Mouse (Mus musculus): ENCODE results near the gene Bricd5. TPM values are rescaled to one million over a fixed set of nuclear protein-coding genes. Genes with fewer than 3 reads are reported as not detected.
"Not testable (repeated sequence)": the region's sequence is repeated elsewhere in the genome, so short reads cannot be mapped to it uniquely, and the experiment has no call there.

Bricd5 gene
- polyA plus RNA-seq, 1 experiment from 2014 or later: 0.44 TPM

DNA sequence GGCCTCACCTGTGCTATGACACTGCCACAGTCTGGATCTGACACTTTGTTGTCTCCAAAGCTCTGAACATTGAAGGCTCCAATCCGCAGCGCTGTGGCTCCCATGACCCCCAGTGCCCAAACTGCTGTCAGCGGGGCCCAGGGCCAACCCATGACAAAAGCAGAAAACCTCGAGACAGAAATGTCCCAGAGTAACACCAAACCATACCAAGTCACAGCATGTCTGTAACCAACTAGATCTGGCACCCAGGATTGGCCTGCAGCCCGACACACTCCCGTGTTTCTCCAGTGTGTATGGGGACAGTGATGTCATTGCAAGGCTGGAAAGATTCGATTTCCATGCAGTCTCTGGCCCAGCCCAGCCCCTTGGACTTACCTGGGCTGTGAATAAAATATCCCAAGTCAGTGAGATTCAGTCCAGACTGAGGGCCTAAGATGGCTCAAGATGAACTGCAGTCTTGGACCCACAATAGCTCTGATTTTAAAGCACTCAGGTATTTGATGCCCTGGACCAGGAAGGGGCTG is 31.0 kb upstream of the Bricd5 start, which contains the start of gene Dnase1l2:
TSS of gene Dnase1l2 (minus strand) at position 474 of the 524 bp plus-strand sequence.
- Histone ChIP-seq H3K4me2 (replicated peaks) (no peak within 1 kb of the TSS), H3K27ac (replicated peaks) (peak within 1 kb of the TSS; percentile 55; the same call in 1 of the 2 replicates), H3K27me3 (no peaks in the 10 kb centered on the region), H3K36me3 (peaks cover 78% of the 10 kb centered on the region), H3K9me3 (replicated peaks) (no peaks in the 10 kb centered on the region), H3K4me3 (replicated peaks) (no peak within 1 kb of the TSS), H3K4me1 (no peaks in the 10 kb centered on the region), H3K9ac (no peak within 1 kb of the TSS)
- ATAC-seq (ENCODE audit: insufficient number of reproducible peaks, low FRiP score, low TSS enrichment, low read depth): no peak
- 58% methylated on average over 7 of the region's 7 CpGs for WGBS

DNA sequence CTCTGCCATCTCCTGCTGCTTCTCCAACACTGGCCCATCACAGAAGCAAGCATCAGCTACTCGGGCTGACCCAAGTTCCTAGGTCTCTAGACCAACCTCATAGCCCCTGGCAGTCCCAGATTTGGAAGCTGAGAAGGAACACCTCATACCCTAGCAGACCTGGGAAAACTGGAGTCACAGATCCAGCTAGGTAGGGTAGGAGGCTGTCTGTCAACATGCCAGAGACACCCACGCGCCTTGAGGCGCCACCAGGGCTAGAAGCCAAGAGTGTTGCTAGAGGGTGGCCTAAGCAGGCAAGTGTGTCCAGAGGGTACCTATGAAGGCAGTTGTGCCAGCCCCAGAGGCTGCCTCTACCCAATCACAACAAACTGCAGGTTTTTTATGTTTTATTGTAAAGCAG is 30.3 kb upstream of the Bricd5 start:
- Histone ChIP-seq H3K36me3 (peaks cover 81% of the 10 kb centered on the region), H3K27me3 (no peaks in the 10 kb centered on the region), H3K27ac (replicated peaks) (peak overlapping the region; percentile 55; the same call in 1 of the 2 replicates), H3K9me3 (replicated peaks) (no peaks in the 10 kb centered on the region), H3K9ac (no peak overlapping the region), H3K4me2 (replicated peaks) (no peak overlapping the region), H3K4me1 (no peaks in the 10 kb centered on the region), H3K4me3 (replicated peaks) (no peak overlapping the region)
- ATAC-seq (ENCODE audit: insufficient number of reproducible peaks, low FRiP score, low TSS enrichment, low read depth): no peak
- WGBS: 66% methylated on average over 4 of the region's 4 CpGs

DNA sequence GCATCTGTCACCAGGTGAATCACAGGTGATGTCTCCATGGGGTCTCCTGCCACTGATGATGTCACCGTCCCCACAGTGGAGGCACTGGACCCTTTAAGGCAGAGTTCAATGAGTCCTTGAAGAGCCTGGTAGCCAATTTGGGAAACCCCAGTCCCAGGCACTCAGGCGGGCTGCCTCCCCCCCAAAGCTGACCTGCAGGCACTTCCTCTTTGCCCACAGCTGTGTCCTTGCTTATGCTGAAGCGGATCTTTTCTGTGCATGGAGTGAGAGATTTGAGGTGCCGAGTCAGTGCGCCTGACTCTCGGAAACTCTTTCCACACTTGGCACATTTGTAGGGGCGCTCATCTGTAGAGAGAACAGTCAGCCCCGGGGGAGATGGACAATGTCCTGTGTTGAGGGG is 27.1 kb upstream of the Bricd5 start:
- H3K4me3 ChIP-seq (replicated peaks): no peak overlapping the region
- H3K27me3 ChIP-seq: no peaks in the 10 kb centered on the region
- WGBS: 90% methylated on average over 8 of the region's 8 CpGs
- H3K4me2 ChIP-seq (replicated peaks): no peak overlapping the region
- peaks cover 81% of the 10 kb centered on the region for H3K36me3 ChIP-seq
- no peak for ATAC-seq (ENCODE audit: insufficient number of reproducible peaks, low FRiP score, low TSS enrichment, low read depth)
- H3K9me3 ChIP-seq (replicated peaks): no peaks in the 10 kb centered on the region
- H3K27ac ChIP-seq (replicated peaks): no peak overlapping the region
- H3K9ac ChIP-seq: no peak overlapping the region
- no peaks in the 10 kb centered on the region for H3K4me1 ChIP-seq

DNA sequence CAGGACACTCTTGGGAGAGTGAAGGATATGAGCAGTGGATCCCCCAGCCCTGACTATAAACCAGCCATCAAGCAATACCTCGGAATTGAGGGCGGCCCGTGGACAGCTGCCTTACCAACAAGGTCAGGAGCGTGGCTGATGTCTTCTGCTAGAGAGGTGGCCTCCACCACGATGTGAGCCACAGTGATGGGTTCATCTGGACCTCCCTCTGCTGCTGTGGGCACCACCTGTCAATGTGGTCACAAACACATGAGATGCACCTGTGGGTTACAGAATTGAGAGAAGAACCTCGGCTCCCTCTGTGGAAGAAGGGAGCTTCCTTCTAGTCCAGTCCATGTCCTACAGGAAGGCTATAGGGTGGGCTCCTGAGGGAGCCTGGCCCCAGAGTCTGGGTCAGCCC is 24.2 kb upstream of the Bricd5 start:
- Histone ChIP-seq H3K27me3 (no peaks in the 10 kb centered on the region), H3K36me3 (peaks cover 72% of the 10 kb centered on the region)
- WGBS: 93% methylated on average over 6 of the region's 6 CpGs

DNA sequence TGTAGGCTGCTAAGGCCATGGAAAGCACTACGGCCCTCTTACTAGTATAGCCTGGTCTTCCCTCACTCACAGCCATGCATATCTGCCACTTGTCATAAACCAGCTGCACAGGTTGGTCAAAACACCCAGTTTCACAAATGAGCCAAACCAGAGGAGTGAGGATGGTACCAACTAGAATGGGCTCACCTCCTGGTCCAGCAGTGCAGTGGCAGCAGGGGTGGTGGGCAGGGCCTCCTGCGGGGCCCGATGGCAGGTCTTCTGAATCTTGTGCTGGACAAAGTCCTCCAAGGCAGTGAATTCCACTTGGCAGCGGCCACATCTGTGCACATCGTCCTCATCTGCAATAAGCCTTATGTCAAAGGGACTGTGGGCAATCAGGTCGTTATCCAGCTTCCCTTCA is 22.5 kb upstream of the Bricd5 start:
- Histone ChIP-seq H3K4me2 (replicated peaks) (no peak overlapping the region), H3K9ac (no peak overlapping the region), H3K4me1 (peaks cover 18% of the 10 kb centered on the region; the same call in 1 of the 2 replicates), H3K36me3 (peaks cover 55% of the 10 kb centered on the region), H3K27me3 (no peaks in the 10 kb centered on the region), H3K27ac (replicated peaks) (no peak overlapping the region), H3K4me3 (replicated peaks) (no peak overlapping the region), H3K9me3 (replicated peaks) (no peaks in the 10 kb centered on the region)
- 96% methylated on average over 6 of the region's 6 CpGs for WGBS
- ATAC-seq (ENCODE audit: insufficient number of reproducible peaks, low FRiP score, low TSS enrichment, low read depth): no peak

More for the DNA sequence above, 24.2 kb upstream of the Bricd5 start:
- Histone ChIP-seq H3K9ac (no peak overlapping the region), H3K4me3 (replicated peaks) (no peak overlapping the region), H3K27ac (replicated peaks) (no peak overlapping the region), H3K4me2 (replicated peaks) (no peak overlapping the region), H3K9me3 (replicated peaks) (no peaks in the 10 kb centered on the region), H3K4me1 (peaks cover 12% of the 10 kb centered on the region; the same call in 1 of the 2 replicates)
- ATAC-seq (ENCODE audit: insufficient number of reproducible peaks, low FRiP score, low TSS enrichment, low read depth): no peak

DNA sequence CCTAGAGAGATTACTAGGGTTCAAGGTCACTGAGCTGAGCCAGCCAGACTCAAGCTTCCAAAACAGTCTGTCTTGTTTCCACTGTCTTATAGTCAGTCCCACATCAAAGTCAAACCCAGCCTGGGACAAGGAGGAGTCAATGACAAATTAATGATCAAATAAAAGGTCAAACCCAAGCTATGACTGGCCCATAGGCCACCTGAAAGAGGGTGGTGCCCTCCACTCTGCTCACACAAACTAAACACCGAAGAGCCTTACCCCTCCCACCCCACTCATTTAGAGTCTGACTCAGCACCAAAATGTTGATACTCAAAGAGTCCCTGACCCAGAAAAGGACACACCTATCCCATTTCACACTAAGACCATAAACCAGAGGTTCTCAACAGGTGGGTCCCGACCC is 20.3 kb upstream of the Bricd5 start:
- WGBS: 84% methylated on average over 2 of the region's 2 CpGs
- H3K4me2 ChIP-seq (replicated peaks): peak overlapping the region; percentile 64
- no peaks in the 10 kb centered on the region for H3K27me3 ChIP-seq
- H3K36me3 ChIP-seq: peaks cover 33% of the 10 kb centered on the region
- H3K9ac ChIP-seq: no peak overlapping the region
- no peak overlapping the region; the same call in 1 of the 2 replicates for H3K4me3 ChIP-seq (replicated peaks)
- no peaks in the 10 kb centered on the region for H3K9me3 ChIP-seq (replicated peaks)
- no peak overlapping the region for H3K27ac ChIP-seq (replicated peaks)
- peaks cover 18% of the 10 kb centered on the region; the same call in 1 of the 2 replicates for H3K4me1 ChIP-seq
- no peak for ATAC-seq (ENCODE audit: insufficient number of reproducible peaks, low FRiP score, low TSS enrichment, low read depth)

DNA sequence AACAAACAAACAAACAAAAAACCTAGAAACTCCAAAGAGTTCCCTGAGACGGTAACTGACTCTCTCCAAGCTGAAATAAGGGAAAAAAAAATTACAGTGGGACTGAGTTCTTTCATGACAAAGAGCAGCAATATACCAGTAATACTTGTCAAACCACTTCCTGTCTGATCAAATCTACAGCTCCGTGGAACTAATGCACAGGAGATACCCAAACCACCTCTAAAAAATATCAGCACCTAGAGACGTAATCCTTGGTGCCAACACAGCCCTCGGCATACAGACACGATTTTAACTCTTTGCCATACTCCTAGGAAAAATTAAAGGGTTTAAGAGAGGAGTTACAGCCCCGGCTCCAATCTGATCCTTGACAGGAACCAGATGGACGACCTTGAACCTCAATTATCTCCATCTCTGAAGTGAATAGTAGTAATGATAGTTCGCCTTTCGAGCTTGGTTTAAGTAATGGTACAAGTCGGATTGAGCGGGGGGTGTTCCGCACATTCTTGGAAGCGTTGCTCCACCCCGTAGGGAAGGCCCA is 19.4 kb upstream of the Bricd5 start:
- Histone ChIP-seq H3K9me3 (replicated peaks) (no peaks in the 10 kb centered on the region), H3K4me3 (replicated peaks) (peak overlapping the region; percentile 71), H3K27me3 (no peaks in the 10 kb centered on the region), H3K4me2 (replicated peaks) (peak overlapping the region; percentile 64), H3K27ac (replicated peaks) (peak overlapping the region; percentile 98), H3K9ac (peak overlapping the region; percentile 90), H3K4me1 (peaks cover 18% of the 10 kb centered on the region; the same call in 1 of the 2 replicates), H3K36me3 (peaks cover 24% of the 10 kb centered on the region)
- 2% methylated on average over 14 of the region's 14 CpGs for WGBS
- ATAC-seq (ENCODE audit: insufficient number of reproducible peaks, low FRiP score, low TSS enrichment, low read depth): no peak

DNA sequence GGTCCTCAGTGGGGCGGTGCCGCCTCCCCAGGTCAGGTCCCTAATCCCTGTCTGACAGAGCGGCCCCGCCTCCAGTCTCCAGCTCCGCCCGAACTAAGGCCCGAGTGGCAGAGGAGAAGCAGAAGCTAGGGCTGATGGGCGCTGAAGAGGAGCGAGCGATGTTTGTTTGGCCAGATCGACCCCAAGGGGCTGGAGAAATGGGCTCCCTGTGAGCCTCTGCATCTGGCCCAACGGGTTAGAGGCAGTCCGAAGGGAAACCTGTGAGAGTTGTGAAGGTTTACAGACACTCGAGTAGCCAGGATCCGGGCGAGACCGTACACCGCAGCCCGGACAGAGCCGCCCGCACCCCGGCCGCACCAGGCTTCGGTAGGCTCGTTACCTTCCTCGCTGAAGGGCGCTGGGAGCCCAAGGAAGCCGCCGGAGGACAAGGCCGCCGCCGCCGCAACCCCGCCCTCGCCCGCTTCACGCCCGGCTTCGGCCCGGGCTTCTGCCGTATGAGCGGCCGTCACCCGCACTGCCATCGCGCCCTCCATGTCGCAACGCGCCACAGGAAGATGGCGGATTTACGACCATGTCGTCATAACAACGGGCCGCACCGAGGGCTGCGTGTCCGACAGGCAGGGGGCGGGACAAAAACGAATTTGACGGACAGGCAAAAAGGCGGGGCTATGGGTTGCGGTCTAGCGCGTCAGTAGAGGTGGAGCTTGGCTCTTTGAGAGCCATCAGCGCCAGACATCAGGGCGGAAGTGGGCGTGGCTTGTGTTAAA is 18.7 kb upstream of the Bricd5 start:
- WGBS: under 1% methylated on average over 67 of the region's 67 CpGs
- H3K27ac ChIP-seq (replicated peaks): peak overlapping the region; percentile 98
- peak overlapping the region; percentile 71 for H3K4me3 ChIP-seq (replicated peaks)
- peak; percentile 93 for ATAC-seq (ENCODE audit: insufficient number of reproducible peaks, low FRiP score, low TSS enrichment, low read depth)
- H3K27me3 ChIP-seq: no peaks in the 10 kb centered on the region
- H3K9me3 ChIP-seq (replicated peaks): no peaks in the 10 kb centered on the region
- peak overlapping the region; percentile 64 for H3K4me2 ChIP-seq (replicated peaks)
- H3K4me1 ChIP-seq: peaks cover 18% of the 10 kb centered on the region; the same call in 1 of the 2 replicates
- peaks cover 17% of the 10 kb centered on the region for H3K36me3 ChIP-seq
- H3K9ac ChIP-seq: peak overlapping the region; percentile 90

DNA sequence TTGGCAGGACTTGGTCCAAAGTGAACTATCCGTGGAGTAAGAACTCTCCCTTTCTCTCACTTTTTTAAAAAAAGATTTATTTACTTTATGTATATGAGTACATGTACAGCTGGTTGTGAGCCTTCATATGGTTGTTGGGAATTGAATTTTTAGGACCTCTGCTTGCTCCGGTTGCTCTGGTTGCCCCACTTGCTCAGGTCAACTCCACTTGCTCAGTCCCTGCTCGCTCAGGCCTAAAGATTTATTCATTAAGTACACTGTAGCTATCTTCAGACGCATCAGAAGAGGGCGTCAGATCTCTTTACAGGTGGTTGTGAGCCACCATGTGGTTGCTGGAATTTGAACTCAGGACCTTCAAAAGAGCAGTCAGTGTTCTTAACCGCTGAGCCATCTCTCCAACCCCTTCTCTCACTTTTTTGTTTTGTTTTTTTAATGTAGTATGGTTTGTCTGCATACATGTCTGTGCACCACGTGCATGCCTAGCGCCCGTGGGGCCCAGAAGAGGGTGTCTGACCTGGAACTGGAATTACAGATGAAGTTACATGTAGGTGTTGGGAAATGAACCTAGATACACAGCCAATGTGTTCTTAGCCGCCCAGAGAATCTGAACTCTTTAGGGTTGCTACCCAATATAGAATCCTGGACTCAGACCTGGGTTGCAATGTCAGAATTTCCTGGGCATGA is 18.0 kb upstream of the Bricd5 start:
- WGBS: 47% methylated on average over 10 of the region's 10 CpGs
- not testable (repeated sequence) for ATAC-seq (ENCODE audit: insufficient number of reproducible peaks, low FRiP score, low TSS enrichment, low read depth)

DNA sequence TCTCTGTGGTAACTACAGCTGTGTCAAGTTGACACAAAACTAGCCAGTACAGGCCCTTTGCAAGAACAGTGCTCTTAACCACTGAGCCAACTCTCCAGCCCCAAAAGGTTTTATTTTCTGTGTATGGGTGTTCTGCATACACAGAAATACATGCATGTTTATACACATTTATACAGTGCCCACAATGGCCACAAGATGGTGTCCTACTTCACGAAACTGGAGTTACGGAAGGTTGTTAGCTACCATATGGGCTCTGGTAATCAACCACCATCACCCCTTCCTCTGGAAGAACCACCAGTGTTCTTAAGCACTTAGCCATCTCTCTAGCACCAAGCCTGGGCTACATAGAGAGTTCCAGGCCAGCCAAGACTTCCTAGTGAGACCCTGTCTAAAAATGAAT is 12.1 kb upstream of the Bricd5 start:
- 68% methylated on average over 2 of the region's 2 CpGs for WGBS
- ATAC-seq (ENCODE audit: insufficient number of reproducible peaks, low FRiP score, low TSS enrichment, low read depth): no peak

More for the DNA sequence above, 18.0 kb upstream of the Bricd5 start:
- Histone ChIP-seq H3K4me1 (peaks cover 18% of the 10 kb centered on the region; the same call in 1 of the 2 replicates), H3K36me3 (peaks cover 12% of the 10 kb centered on the region), H3K4me2 (replicated peaks) (peak overlapping the region; percentile 42), H3K4me3 (replicated peaks) (peak overlapping the region; percentile 71), H3K27ac (replicated peaks) (peak overlapping the region; percentile 72)
- H3K27me3 ChIP-seq; H3K9me3 ChIP-seq (replicated peaks); H3K9ac ChIP-seq: not testable (repeated sequence)

DNA sequence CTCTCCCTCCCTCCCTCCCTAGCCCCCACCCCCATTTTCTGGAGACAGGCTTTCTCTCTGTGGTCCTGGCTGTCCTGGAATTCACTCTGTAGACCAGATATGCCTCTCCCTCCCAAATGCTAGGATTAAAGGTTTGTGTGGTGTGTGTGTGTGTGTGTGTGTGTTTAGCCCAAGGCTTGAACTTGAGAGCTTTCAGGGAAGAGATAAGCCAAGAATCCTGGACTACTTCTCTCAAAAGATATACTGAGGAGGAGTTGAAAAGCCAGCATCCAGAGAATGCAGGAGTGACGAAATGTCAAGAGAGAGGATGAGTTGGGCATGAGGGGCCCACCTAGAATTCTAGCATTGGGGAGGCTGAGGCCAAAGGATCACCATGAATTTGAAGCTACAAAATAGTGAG is 10.8 kb upstream of the Bricd5 start:
- WGBS: 69% methylated on average over 1 of the region's 1 CpGs
- Histone ChIP-seq H3K9me3 (replicated peaks) (no peaks in the 10 kb centered on the region), H3K27ac (replicated peaks) (no peak overlapping the region), H3K36me3 (no peaks in the 10 kb centered on the region), H3K4me2 (replicated peaks) (no peak overlapping the region), H3K4me1 (no peaks in the 10 kb centered on the region), H3K27me3 (no peaks in the 10 kb centered on the region), H3K9ac (no peak overlapping the region), H3K4me3 (replicated peaks) (no peak overlapping the region)
- no peak for ATAC-seq (ENCODE audit: insufficient number of reproducible peaks, low FRiP score, low TSS enrichment, low read depth)

More for the DNA sequence above, 12.1 kb upstream of the Bricd5 start:
- Histone ChIP-seq H3K27me3 (no peaks in the 10 kb centered on the region), H3K4me1 (no peaks in the 10 kb centered on the region), H3K9ac (no peak overlapping the region), H3K36me3 (no peaks in the 10 kb centered on the region), H3K9me3 (replicated peaks) (no peaks in the 10 kb centered on the region), H3K4me2 (replicated peaks) (no peak overlapping the region), H3K4me3 (replicated peaks) (no peak overlapping the region), H3K27ac (replicated peaks) (no peak overlapping the region)
